Mouse (Mus musculus): ENCODE results near the gene Tssk4. TPM values are rescaled to one million over a fixed set of nuclear protein-coding genes. Genes with fewer than 3 reads are reported as not detected.

Gene Tssk4
- polyA plus RNA-seq (2014; fragmentation: Illumina TruSeq; extraction: RNeasy Lipid Tissue Mini Kit (QIAGEN cat#74804); ENCODE audit: low read depth, low replicate concordance), result not detected

GRCm38 (mm10) chr14:55649884-55650283 lies at the start of gene Tssk4:
Gene Tssk4 (plus strand): TSS chr14:55650184.

GRCm38 (mm10) chr14:55603271-55603632 lies 46.7 kb upstream of the Tssk4 start, which contains the start of gene Irf9:
Gene Irf9 (plus strand): TSS chr14:55603571.

GRCm38 (mm10) chr14:55617822-55618221 lies 32.2 kb upstream of the Tssk4 start, which contains the start of gene Rec8:
Gene Rec8 (plus strand): TSS chr14:55618037.

GRCm38 (mm10) chr14:55635523-55636007 lies 14.4 kb upstream of the Tssk4 start, which contains the start of gene Ipo4:
Gene Ipo4 (minus strand): TSS chr14:55635957.

GRCm38 (mm10) chr14:55637795-55638194 lies 12.2 kb upstream of the Tssk4 start, which contains the start of gene Gm49378:
Gene Gm49378 (minus strand): TSS chr14:55637895.

GRCm38 (mm10) chr14:55643060-55643907 lies 6.7 kb upstream of the Tssk4 start, which contains the start of gene Tm9sf1:
Gene Tm9sf1 (minus strand): TSS chr14:55643806.

GRCm38 (mm10) chr14:55659960-55660573 lies 10.1 kb downstream of the Tssk4 start, which contains the start of gene Mdp1:
Gene Mdp1 (minus strand): TSS chr14:55660508.

GRCm38 (mm10) chr14:55671833-55672740 lies 22.1 kb downstream of the Tssk4 start, which contains the start of the genes Gmpr2 and Nedd8:
Gene Gmpr2 (plus strand): TSS chr14:55671941.
Gene Nedd8 (minus strand): TSS chr14:55672124.

GRCm38 (mm10) chr14:55681160-55682117 lies 31.5 kb downstream of the Tssk4 start, which contains the start of gene Tinf2:
Gene Tinf2 (minus strand): TSS chr14:55681820.

Other genes with a start within 250 kb of the Tssk4 start
- gene Dhrs4, start 171.4 kb upstream of the Tssk4 start, polyA plus RNA-seq (2014; fragmentation: Illumina TruSeq; extraction: RNeasy Lipid Tissue Mini Kit (QIAGEN cat#74804); ENCODE audit: low read depth, low replicate concordance), result 110 TPM
- gene Carmil3, start 159.5 kb upstream of the Tssk4 start, polyA plus RNA-seq (2014; fragmentation: Illumina TruSeq; extraction: RNeasy Lipid Tissue Mini Kit (QIAGEN cat#74804); ENCODE audit: low read depth, low replicate concordance), result not detected
- not detected for gene Cpne6, start 139.7 kb upstream of the Tssk4 start, polyA plus RNA-seq (2014; fragmentation: Illumina TruSeq; extraction: RNeasy Lipid Tissue Mini Kit (QIAGEN cat#74804); ENCODE audit: low read depth, low replicate concordance)
- gene Nrl, start 125.2 kb upstream of the Tssk4 start, polyA plus RNA-seq (2014; fragmentation: Illumina TruSeq; extraction: RNeasy Lipid Tissue Mini Kit (QIAGEN cat#74804); ENCODE audit: low read depth, low replicate concordance), result not detected
- 0.24 TPM for gene Pck2, start 109.9 kb upstream of the Tssk4 start, polyA plus RNA-seq (2014; fragmentation: Illumina TruSeq; extraction: RNeasy Lipid Tissue Mini Kit (QIAGEN cat#74804); ENCODE audit: low read depth, low replicate concordance)
- gene Dcaf11, start 90.2 kb upstream of the Tssk4 start, polyA plus RNA-seq (2014; fragmentation: Illumina TruSeq; extraction: RNeasy Lipid Tissue Mini Kit (QIAGEN cat#74804); ENCODE audit: low read depth, low replicate concordance), result 82.7 TPM
- gene A730061H03Rik, start 89.8 kb upstream of the Tssk4 start, polyA plus RNA-seq (2014; fragmentation: Illumina TruSeq; extraction: RNeasy Lipid Tissue Mini Kit (QIAGEN cat#74804); ENCODE audit: low read depth, low replicate concordance), result not detected
- 0.87 TPM for gene Fitm1, start 74.6 kb upstream of the Tssk4 start, polyA plus RNA-seq (2014; fragmentation: Illumina TruSeq; extraction: RNeasy Lipid Tissue Mini Kit (QIAGEN cat#74804); ENCODE audit: low read depth, low replicate concordance)
- gene Psme1, start 72.1 kb upstream of the Tssk4 start, polyA plus RNA-seq (2014; fragmentation: Illumina TruSeq; extraction: RNeasy Lipid Tissue Mini Kit (QIAGEN cat#74804); ENCODE audit: low read depth, low replicate concordance), result 149 TPM
- 9.1 TPM for gene Emc9, start 64.9 kb upstream of the Tssk4 start, polyA plus RNA-seq (2014; fragmentation: Illumina TruSeq; extraction: RNeasy Lipid Tissue Mini Kit (QIAGEN cat#74804); ENCODE audit: low read depth, low replicate concordance)
- 129 TPM for gene Psme2, start 59.1 kb upstream of the Tssk4 start, polyA plus RNA-seq (2014; fragmentation: Illumina TruSeq; extraction: RNeasy Lipid Tissue Mini Kit (QIAGEN cat#74804); ENCODE audit: low read depth, low replicate concordance)
- gene Rnf31, start 58.5 kb upstream of the Tssk4 start, polyA plus RNA-seq (2014; fragmentation: Illumina TruSeq; extraction: RNeasy Lipid Tissue Mini Kit (QIAGEN cat#74804); ENCODE audit: low read depth, low replicate concordance), result 3.8 TPM
- gene Irf9, start 46.6 kb upstream of the Tssk4 start, polyA plus RNA-seq (2014; fragmentation: Illumina TruSeq; extraction: RNeasy Lipid Tissue Mini Kit (QIAGEN cat#74804); ENCODE audit: low read depth, low replicate concordance), result 28.2 TPM
- 0.24 TPM for gene Rec8, start 32.1 kb upstream of the Tssk4 start, polyA plus RNA-seq (2014; fragmentation: Illumina TruSeq; extraction: RNeasy Lipid Tissue Mini Kit (QIAGEN cat#74804); ENCODE audit: low read depth, low replicate concordance)
- gene Ipo4, start 14.2 kb upstream of the Tssk4 start, polyA plus RNA-seq (2014; fragmentation: Illumina TruSeq; extraction: RNeasy Lipid Tissue Mini Kit (QIAGEN cat#74804); ENCODE audit: low read depth, low replicate concordance), result 5.0 TPM
- gene Gm49378, start 12.3 kb upstream of the Tssk4 start, polyA plus RNA-seq (2014; fragmentation: Illumina TruSeq; extraction: RNeasy Lipid Tissue Mini Kit (QIAGEN cat#74804); ENCODE audit: low read depth, low replicate concordance), result 0.66 TPM
- gene Tm9sf1, start 6.4 kb upstream of the Tssk4 start, polyA plus RNA-seq (2014; fragmentation: Illumina TruSeq; extraction: RNeasy Lipid Tissue Mini Kit (QIAGEN cat#74804); ENCODE audit: low read depth, low replicate concordance), result 26.3 TPM
- gene Mdp1, start 10.3 kb downstream of the Tssk4 start, polyA plus RNA-seq (2014; fragmentation: Illumina TruSeq; extraction: RNeasy Lipid Tissue Mini Kit (QIAGEN cat#74804); ENCODE audit: low read depth, low replicate concordance), result 9.9 TPM
- gene Gmpr2, start 21.8 kb downstream of the Tssk4 start, polyA plus RNA-seq (2014; fragmentation: Illumina TruSeq; extraction: RNeasy Lipid Tissue Mini Kit (QIAGEN cat#74804); ENCODE audit: low read depth, low replicate concordance), result 16.3 TPM
- gene Nedd8, start 21.9 kb downstream of the Tssk4 start, polyA plus RNA-seq (2014; fragmentation: Illumina TruSeq; extraction: RNeasy Lipid Tissue Mini Kit (QIAGEN cat#74804); ENCODE audit: low read depth, low replicate concordance), result 75.4 TPM
- gene Tinf2, start 31.6 kb downstream of the Tssk4 start, polyA plus RNA-seq (2014; fragmentation: Illumina TruSeq; extraction: RNeasy Lipid Tissue Mini Kit (QIAGEN cat#74804); ENCODE audit: low read depth, low replicate concordance), result 4.1 TPM
- 0.66 TPM for gene Tgm1, start 63.7 kb downstream of the Tssk4 start, polyA plus RNA-seq (2014; fragmentation: Illumina TruSeq; extraction: RNeasy Lipid Tissue Mini Kit (QIAGEN cat#74804); ENCODE audit: low read depth, low replicate concordance)
- 1.4 TPM for gene Rabggta, start 72.1 kb downstream of the Tssk4 start, polyA plus RNA-seq (2014; fragmentation: Illumina TruSeq; extraction: RNeasy Lipid Tissue Mini Kit (QIAGEN cat#74804); ENCODE audit: low read depth, low replicate concordance)
- 50.2 TPM for gene Dhrs1, start 95.5 kb downstream of the Tssk4 start, polyA plus RNA-seq (2014; fragmentation: Illumina TruSeq; extraction: RNeasy Lipid Tissue Mini Kit (QIAGEN cat#74804); ENCODE audit: low read depth, low replicate concordance)
- gene Nop9, start 95.5 kb downstream of the Tssk4 start, polyA plus RNA-seq (2014; fragmentation: Illumina TruSeq; extraction: RNeasy Lipid Tissue Mini Kit (QIAGEN cat#74804); ENCODE audit: low read depth, low replicate concordance), result 5.4 TPM
- 47.4 TPM for gene Cideb, start 108.3 kb downstream of the Tssk4 start, polyA plus RNA-seq (2014; fragmentation: Illumina TruSeq; extraction: RNeasy Lipid Tissue Mini Kit (QIAGEN cat#74804); ENCODE audit: low read depth, low replicate concordance)
- gene Ltb4r2, start 111.2 kb downstream of the Tssk4 start, polyA plus RNA-seq (2014; fragmentation: Illumina TruSeq; extraction: RNeasy Lipid Tissue Mini Kit (QIAGEN cat#74804); ENCODE audit: low read depth, low replicate concordance), result 0.24 TPM
- not detected for gene Ltb4r1, start 115.8 kb downstream of the Tssk4 start, polyA plus RNA-seq (2014; fragmentation: Illumina TruSeq; extraction: RNeasy Lipid Tissue Mini Kit (QIAGEN cat#74804); ENCODE audit: low read depth, low replicate concordance)
- 0.58 TPM for gene Adcy4, start 133.9 kb downstream of the Tssk4 start, polyA plus RNA-seq (2014; fragmentation: Illumina TruSeq; extraction: RNeasy Lipid Tissue Mini Kit (QIAGEN cat#74804); ENCODE audit: low read depth, low replicate concordance)
- gene Ripk3, start 138.7 kb downstream of the Tssk4 start, polyA plus RNA-seq (2014; fragmentation: Illumina TruSeq; extraction: RNeasy Lipid Tissue Mini Kit (QIAGEN cat#74804); ENCODE audit: low read depth, low replicate concordance), result 0.53 TPM
- gene Nfatc4, start 173.0 kb downstream of the Tssk4 start, polyA plus RNA-seq (2014; fragmentation: Illumina TruSeq; extraction: RNeasy Lipid Tissue Mini Kit (QIAGEN cat#74804); ENCODE audit: low read depth, low replicate concordance), result not detected
- gene Nynrin, start 203.8 kb downstream of the Tssk4 start, polyA plus RNA-seq (2014; fragmentation: Illumina TruSeq; extraction: RNeasy Lipid Tissue Mini Kit (QIAGEN cat#74804); ENCODE audit: low read depth, low replicate concordance), result 0.05 TPM
- gene Cbln3, start 234.2 kb downstream of the Tssk4 start, polyA plus RNA-seq (2014; fragmentation: Illumina TruSeq; extraction: RNeasy Lipid Tissue Mini Kit (QIAGEN cat#74804); ENCODE audit: low read depth, low replicate concordance), result 0.19 TPM
- gene Khnyn, start 234.8 kb downstream of the Tssk4 start, polyA plus RNA-seq (2014; fragmentation: Illumina TruSeq; extraction: RNeasy Lipid Tissue Mini Kit (QIAGEN cat#74804); ENCODE audit: low read depth, low replicate concordance), result 16.9 TPM

Measured in liver, adult 10 weeks (tissue).